Comparison of ENCODE assay signal across 14 mouse cellular contexts in the genomic region with DNA sequence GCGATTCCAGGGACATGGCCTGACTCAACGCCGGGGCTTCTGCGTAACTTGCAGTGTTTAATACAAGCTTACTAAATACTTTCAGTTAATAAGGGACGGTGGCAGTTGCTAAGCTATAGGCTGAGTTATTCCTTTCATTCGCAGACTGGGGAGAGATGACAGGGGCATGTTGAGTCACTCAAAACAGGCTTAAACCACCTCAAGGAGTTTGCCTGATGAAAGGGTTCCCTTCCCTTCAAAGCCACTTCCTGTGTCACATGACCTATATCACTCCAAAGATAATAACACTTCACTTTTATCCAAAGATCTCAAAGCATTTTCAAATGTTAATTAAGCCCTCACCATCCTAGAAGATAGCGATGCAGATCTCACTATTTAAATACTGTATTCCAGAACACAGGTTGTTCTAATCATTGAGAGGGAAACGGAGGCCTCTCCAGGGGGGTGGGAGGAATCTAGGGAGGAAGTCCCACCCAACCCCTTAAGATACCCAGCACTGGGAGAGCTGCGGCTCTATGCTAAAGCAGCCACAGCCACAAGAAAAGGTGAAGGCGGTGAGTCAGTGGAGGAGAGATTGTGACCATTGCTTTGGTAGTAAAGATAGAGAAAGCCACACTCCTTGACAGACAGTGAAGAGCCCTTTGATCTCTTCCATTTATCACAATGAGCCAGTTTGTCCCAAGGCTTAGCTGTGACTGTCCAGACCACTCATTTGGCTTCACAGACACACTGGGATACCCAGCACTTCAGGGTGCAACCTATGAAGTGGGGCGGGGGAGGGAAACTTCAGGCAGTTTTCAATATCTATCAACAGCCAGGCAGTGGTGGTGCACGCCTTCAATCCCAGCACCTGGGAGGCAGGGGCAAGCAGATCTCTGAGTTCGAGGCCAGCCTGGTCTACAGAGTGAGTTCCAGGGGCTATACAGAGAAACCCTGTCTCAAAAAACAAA.
DNase-seq lines count a peak whose midpoint lies in the region; ATAC-seq and TF ChIP-seq lines count a peak whose summit lies in the region.
"Had no signal": no experiment of that assay in that cellular context is flagged by ENCODE, and none has a peak within 500 bp of the region (broad histone marks: within the 10 kb centered on the region; RNA-seq: fewer than 3 reads in every experiment).

No protein-coding gene starts in this region.

- no peaks in the 10 kb centered on the region for H3K9me3 ChIP-seq in heart, embryonic 15.5 days (replicated peaks)
- no peaks in the 10 kb centered on the region for H3K9me3 ChIP-seq in limb, embryonic 10.5 days (replicated peaks)

- no peak overlapping the region for H3K4me3 ChIP-seq in heart, embryonic 15.5 days
- H3K4me3 ChIP-seq in limb, embryonic 10.5 days: no peak overlapping the region
- H3K4me3 ChIP-seq in layer of hippocampus, adult 2 months: no peak overlapping the region

- 0 out of 2 replicates have a peak, but pooled peaks cover 4% of the 10 kb centered on the region for H3K27me3 ChIP-seq in heart, embryonic 15.5 days
- no peaks in the 10 kb centered on the region for H3K27me3 ChIP-seq in limb, embryonic 10.5 days (ENCODE audit: low read depth, poor library complexity, severe bottlenecking)

- WGBS in heart, embryonic 15.5 days: 51% methylated on average over 13 of the region's 13 CpGs
- WGBS in limb, embryonic 10.5 days: 52% methylated on average over 13 of the region's 13 CpGs

- H3K36me3 ChIP-seq in heart, embryonic 15.5 days: no peaks in the 10 kb centered on the region
- no peaks in the 10 kb centered on the region for H3K36me3 ChIP-seq in limb, embryonic 10.5 days

- no peak for TF ChIP-seq CTCF in layer of hippocampus, adult 2 months (conservative IDR thresholded peaks at IDR 0.05)

- no peak overlapping the region for H3K9ac ChIP-seq in heart, embryonic 15.5 days

- H3K4me2 ChIP-seq in heart, embryonic 15.5 days: no peak overlapping the region

- H3K4me1 ChIP-seq in heart, embryonic 15.5 days (replicated peaks): peaks cover 5% of the 10 kb centered on the region
- peaks cover 48% of the 10 kb centered on the region for H3K4me1 ChIP-seq in limb, embryonic 10.5 days

- ATAC-seq in heart, embryonic 15.5 days (replicated peaks; ENCODE audit: insufficient number of reproducible peaks, insufficient read depth, low FRiP score, low read depth): 0 out of 2 replicates have a peak, but pooled peaks have one; percentile 18
- ATAC-seq: CD4-positive, CD25-positive, alpha-beta regulatory T cell, adult 4 months; hindbrain, postnatal 0 days had no signal

- no peak for DNase-seq in heart, adult 9 months (ENCODE audit: low spot score in 2 of 2)
- DNase-seq in CD4-positive helper T cell, adult 2 months (ENCODE audit: low read depth, low spot score): peak; percentile 17
- no peak for DNase-seq in limb, embryonic 10.5 days (ENCODE audit: low spot score)
- peak; percentile 16 for DNase-seq in naive thymus-derived CD4-positive, alpha-beta T cell, adult 2 months (ENCODE audit: low read depth)
- no peak for DNase-seq in adrenal gland, postnatal 4 days (ENCODE audit: low spot score in 2 of 2)
- DNase-seq in ovary, adult 18-20 months (ENCODE audit: low spot score): no peak
- DNase-seq in layer of hippocampus, adult 2 months (ENCODE audit: low spot score in 2 of 2): no peak
- DNase-seq: cerebellum, adult 9-11 months; gastrocnemius, postnatal 14 days; kidney, postnatal 14 days; lung, postnatal 4 days had no signal

- H3K27ac ChIP-seq in heart, embryonic 15.5 days: no peak overlapping the region
- H3K27ac ChIP-seq in limb, embryonic 10.5 days: 0 out of 2 replicates have a peak overlapping the region, but pooled peaks have one; percentile 31
- H3K27ac ChIP-seq in layer of hippocampus, adult 2 months: no peak overlapping the region
- H3K27ac ChIP-seq: hindbrain, postnatal 0 days had no signal

Comparison
In these comparisons a context has a peak if more than half of its experiments do, and no peak if none do; other contexts are left out.
1. DNase-seq: peak in CD4-positive helper T cell, adult 2 months (single experiment) and naive thymus-derived CD4-positive, alpha-beta T cell, adult 2 months (single experiment); none in heart, adult 9 months (0 of 2), limb, embryonic 10.5 days (single experiment), adrenal gland, postnatal 4 days (0 of 2), ovary, adult 18-20 months (single experiment) and layer of hippocampus, adult 2 months (0 of 2).